14 mouse cellular contexts compared by ENCODE assay signal in genomic region chr12:27575629-27576028, GRCm38 (mm10).
DNase-seq lines count a peak whose midpoint lies in the region; ATAC-seq and TF ChIP-seq lines count a peak whose summit lies in the region.
"Had no signal": no experiment of that assay in that cellular context is flagged by ENCODE, and none has a peak within 500 bp of the region (broad histone marks: within the 10 kb centered on the region; RNA-seq: fewer than 3 reads in every experiment).

No protein-coding gene starts in this region.

- no peaks in the 10 kb centered on the region for H3K9me3 ChIP-seq in forebrain, embryonic 11.5 days (ENCODE audit: control insufficient read depth, low read length)
- H3K9me3 ChIP-seq in midbrain, postnatal 0 days (ENCODE audit: low read length): no peaks in the 10 kb centered on the region
- H3K9me3 ChIP-seq in kidney, embryonic 15.5 days (replicated peaks): no peaks in the 10 kb centered on the region
- H3K9me3 ChIP-seq: embryonic facial prominence, embryonic 15.5 days had no signal

- TF ChIP-seq CTCF in midbrain, postnatal 0 days (IDR thresholded peaks at IDR 0.05): no peak

- H3K4me3 ChIP-seq in forebrain, embryonic 11.5 days (ENCODE audit: low read depth, low read length): no peak overlapping the region
- H3K4me3 ChIP-seq in midbrain, postnatal 0 days (ENCODE audit: low read depth, low read length): no peak overlapping the region
- H3K4me3 ChIP-seq in kidney, embryonic 15.5 days (replicated peaks): no peak overlapping the region
- H3K4me3 ChIP-seq: embryonic facial prominence, embryonic 15.5 days had no signal

- DNase-seq in embryo, embryonic 10.5 days (ENCODE audit: low spot score): peak; percentile 79
- no peak for DNase-seq in forebrain, embryonic 11.5 days (ENCODE audit: low spot score)
- peak; percentile 63 for DNase-seq in hindlimb bud, embryonic 11.5 days (ENCODE audit: extremely low spot score, low read depth, low spot score)
- DNase-seq in midbrain, postnatal 0 days (ENCODE audit: low spot score): peak; percentile 42
- DNase-seq in natural killer cell, adult 2 months (ENCODE audit: low spot score in 2 of 2): no peak
- DNase-seq in c-Kit-positive CD71-positive TER-119-positive erythroid progenitor cells, embryonic 14.5 days (ENCODE audit: low spot score): no peak
- DNase-seq in heart, postnatal 36 days: no peak
- DNase-seq: gastrocnemius, postnatal 36 days; kidney, postnatal 4 days; liver; thymus, adult 18-20 months had no signal

- 33% methylated on average over 7 of the region's 7 CpGs for WGBS in forebrain, embryonic 11.5 days
- 21% methylated on average over 7 of the region's 7 CpGs for WGBS in midbrain, postnatal 0 days
- 34% methylated on average over 7 of the region's 7 CpGs for WGBS in kidney, embryonic 15.5 days

- H3K36me3 ChIP-seq in forebrain, embryonic 11.5 days (ENCODE audit: control insufficient read depth, insufficient read depth, low read length): no peaks in the 10 kb centered on the region
- H3K36me3 ChIP-seq in midbrain, postnatal 0 days (ENCODE audit: insufficient read depth, low read length): no peaks in the 10 kb centered on the region
- H3K36me3 ChIP-seq in kidney, embryonic 15.5 days: no peaks in the 10 kb centered on the region
- H3K36me3 ChIP-seq: embryonic facial prominence, embryonic 15.5 days had no signal

- no peaks in the 10 kb centered on the region for H3K27me3 ChIP-seq in forebrain, embryonic 11.5 days (ENCODE audit: control insufficient read depth, insufficient read depth, low read length)
- no peaks in the 10 kb centered on the region for H3K27me3 ChIP-seq in midbrain, postnatal 0 days (ENCODE audit: insufficient read depth, low read length)
- H3K27me3 ChIP-seq in kidney, embryonic 15.5 days: no peaks in the 10 kb centered on the region
- H3K27me3 ChIP-seq: embryonic facial prominence, embryonic 15.5 days had no signal

- no peak overlapping the region for H3K4me2 ChIP-seq in forebrain, embryonic 11.5 days (ENCODE audit: low read depth, low read length, severe bottlenecking)
- H3K4me2 ChIP-seq in midbrain, postnatal 0 days (ENCODE audit: low read depth, low read length, poor library complexity, severe bottlenecking): no peak overlapping the region
- H3K4me2 ChIP-seq in kidney, embryonic 15.5 days: no peak overlapping the region
- H3K4me2 ChIP-seq: embryonic facial prominence, embryonic 15.5 days had no signal

- peak; percentile 65 for ATAC-seq in forebrain, embryonic 11.5 days (replicated peaks; ENCODE audit: low FRiP score)
- ATAC-seq in midbrain, postnatal 0 days (ENCODE audit: low FRiP score): peak; percentile 23; the same call in 1 of the 2 replicates
- no peak for ATAC-seq in kidney, embryonic 15.5 days (replicated peaks; ENCODE audit: low FRiP score)

- no peaks in the 10 kb centered on the region; the same call in 1 of the 2 replicates for H3K4me1 ChIP-seq in forebrain, embryonic 11.5 days (replicated peaks; ENCODE audit: control insufficient read depth, insufficient read depth, low read length)
- peaks cover 8% of the 10 kb centered on the region; the same call in 1 of the 2 replicates for H3K4me1 ChIP-seq in midbrain, postnatal 0 days (ENCODE audit: insufficient read depth, low read length)
- H3K4me1 ChIP-seq in kidney, embryonic 15.5 days: no peaks in the 10 kb centered on the region
- H3K4me1 ChIP-seq: embryonic facial prominence, embryonic 15.5 days had no signal

- H3K9ac ChIP-seq in forebrain, embryonic 11.5 days (ENCODE audit: low read length): no peak overlapping the region
- no peak overlapping the region for H3K9ac ChIP-seq in midbrain, postnatal 0 days (replicated peaks; ENCODE audit: low read length, poor library complexity, severe bottlenecking)
- H3K9ac ChIP-seq in kidney, embryonic 15.5 days: no peak overlapping the region
- H3K9ac ChIP-seq: embryonic facial prominence, embryonic 15.5 days had no signal

- intact Hi-C loops in heart, postnatal 36 days (cut with DNase I): no loop called here

- 0 out of 2 replicates have a peak overlapping the region, but pooled peaks have one; percentile 25 for H3K27ac ChIP-seq in forebrain, embryonic 11.5 days (ENCODE audit: low read depth, low read length)
- H3K27ac ChIP-seq in midbrain, postnatal 0 days (ENCODE audit: low read depth, low read length): no peak overlapping the region
- no peak overlapping the region for H3K27ac ChIP-seq in kidney, embryonic 15.5 days
- H3K27ac ChIP-seq: embryonic facial prominence, embryonic 15.5 days; macrophage had no signal

Comparison
In these comparisons a context has a peak if more than half of its experiments do, and no peak if none do; other contexts are left out.
1. DNase-seq: peak in embryo, embryonic 10.5 days (single experiment), hindlimb bud, embryonic 11.5 days (single experiment) and midbrain, postnatal 0 days (single experiment); none in forebrain, embryonic 11.5 days (single experiment), natural killer cell, adult 2 months (0 of 2), c-Kit-positive CD71-positive TER-119-positive erythroid progenitor cells, embryonic 14.5 days (single experiment) and heart, postnatal 36 days (0 of 2).